Mouse (Mus musculus) retina, embryonic 14.5 days (tissue): ENCODE results near the gene Prps2.
A peak's percentile ranks its signal among the peaks of the same experiment; 100 is the strongest.
"Not testable (repeated sequence)": the region's sequence is repeated elsewhere in the genome, so short reads cannot be mapped to it uniquely, and the experiment has no call there.

Experiments
- DNase-seq: peaks from one replicate; pipeline ENCODE4 v3.0.0-alpha.2; 2015; ENCODE audit warnings: low spot score

Prps2 gene

GRCm38 (mm10) chrX:167323742-167324141, 58.8 kb downstream of the Prps2 start:
- DNase-seq = no peak

- DNase-seq = no peak
Observed at GRCm38 (mm10) chrX:167321233-167321806, 61.2 kb downstream of the Prps2 start.

GRCm38 (mm10) chrX:167318819-167319396, 63.6 kb downstream of the Prps2 start:
- DNase-seq = no peak

GRCm38 (mm10) chrX:167315766-167316165, 66.8 kb downstream of the Prps2 start:
- peak; percentile 7 for DNase-seq

GRCm38 (mm10) chrX:167315093-167315726, 67.3 kb downstream of the Prps2 start:
- DNase-seq = no peak

- not testable (repeated sequence) for DNase-seq
Observed at GRCm38 (mm10) chrX:167302061-167302460, 80.5 kb downstream of the Prps2 start.
